In genomic region chr6:51361611-51362180, GRCm38 (mm10) we compare ENCODE assay signal across 12 mouse cellular contexts.
DNase-seq lines count a peak whose midpoint lies in the region; ATAC-seq and TF ChIP-seq lines count a peak whose summit lies in the region.
"Had no signal": no experiment of that assay in that cellular context is flagged by ENCODE, and none has a peak within 500 bp of the region (broad histone marks: within the 10 kb centered on the region; RNA-seq: fewer than 3 reads in every experiment).

No protein-coding gene starts in this region.

- H3K4me1 ChIP-seq in hindbrain, embryonic 12.5 days: peaks cover 10% of the 10 kb centered on the region
- H3K4me1 ChIP-seq in hindbrain, embryonic 14.5 days (replicated peaks; ENCODE audit: control insufficient read depth, insufficient read depth, low read length): peaks cover 5% of the 10 kb centered on the region
- H3K4me1 ChIP-seq in hindbrain, postnatal 0 days (ENCODE audit: insufficient read depth, low read length): peaks cover 3% of the 10 kb centered on the region; the same call in 1 of the 2 replicates

- H3K27me3 ChIP-seq in hindbrain, embryonic 12.5 days: no peaks in the 10 kb centered on the region
- no peaks in the 10 kb centered on the region for H3K27me3 ChIP-seq in hindbrain, embryonic 14.5 days (ENCODE audit: control insufficient read depth, insufficient read depth, low read length)
- H3K27me3 ChIP-seq in hindbrain, postnatal 0 days (ENCODE audit: insufficient read depth, low read length): no peaks in the 10 kb centered on the region
- H3K27me3 ChIP-seq: heart, embryonic 12.5 days had no signal

- ATAC-seq in hindbrain, embryonic 12.5 days (ENCODE audit: low FRiP score): no peak
- ATAC-seq in hindbrain, embryonic 14.5 days (ENCODE audit: low FRiP score): no peak
- peak; percentile 33; the same call in 1 of the 2 replicates for ATAC-seq in common myeloid progenitor, adult 5-6 weeks (replicated peaks; ENCODE audit: low read depth, poor library complexity, severe bottlenecking)
- ATAC-seq in hindbrain, postnatal 0 days: no peak

- no peaks in the 10 kb centered on the region for H3K9me3 ChIP-seq in hindbrain, embryonic 12.5 days (replicated peaks)
- H3K9me3 ChIP-seq in hindbrain, embryonic 14.5 days (ENCODE audit: control insufficient read depth, low read length): no peaks in the 10 kb centered on the region
- H3K9me3 ChIP-seq in hindbrain, postnatal 0 days (ENCODE audit: low read length): no peaks in the 10 kb centered on the region
- H3K9me3 ChIP-seq: heart, embryonic 12.5 days; midbrain, embryonic 12.5 days had no signal

- H3K9ac ChIP-seq in hindbrain, embryonic 12.5 days: no peak overlapping the region
- no peak overlapping the region for H3K9ac ChIP-seq in hindbrain, embryonic 14.5 days
- no peak overlapping the region for H3K9ac ChIP-seq in hindbrain, postnatal 0 days (replicated peaks; ENCODE audit: low read length)
- H3K9ac ChIP-seq: heart, embryonic 12.5 days; midbrain, embryonic 12.5 days had no signal

- H3K4me3 ChIP-seq in hindbrain, embryonic 12.5 days: no peak overlapping the region
- no peak overlapping the region for H3K4me3 ChIP-seq in hindbrain, embryonic 14.5 days (replicated peaks; ENCODE audit: low read length)
- H3K4me3 ChIP-seq in hindbrain, postnatal 0 days (ENCODE audit: low read length): no peak overlapping the region
- H3K4me3 ChIP-seq: heart, embryonic 12.5 days; midbrain, embryonic 12.5 days; myocyte had no signal

- TF ChIP-seq CTCF in hindbrain, postnatal 0 days (IDR thresholded peaks at IDR 0.05; ENCODE audit: low read depth): no peak

- no peak overlapping the region for H3K4me2 ChIP-seq in hindbrain, embryonic 12.5 days (replicated peaks)
- H3K4me2 ChIP-seq in hindbrain, embryonic 14.5 days (replicated peaks): no peak overlapping the region
- no peak overlapping the region for H3K4me2 ChIP-seq in hindbrain, postnatal 0 days (ENCODE audit: low read depth, low read length)
- H3K4me2 ChIP-seq: midbrain, embryonic 12.5 days had no signal

- H3K27ac ChIP-seq in hindbrain, embryonic 12.5 days: 0 out of 2 replicates have a peak overlapping the region, but pooled peaks have one; percentile 46
- H3K27ac ChIP-seq in hindbrain, embryonic 14.5 days: no peak overlapping the region; the same call in 1 of the 2 replicates
- H3K27ac ChIP-seq in hindbrain, postnatal 0 days: peak overlapping the region; percentile 36; the same call in 1 of the 2 replicates
- H3K27ac ChIP-seq: layer of hippocampus, adult 2 months; midbrain, embryonic 12.5 days had no signal

- no peaks in the 10 kb centered on the region for H3K36me3 ChIP-seq in hindbrain, embryonic 12.5 days
- H3K36me3 ChIP-seq in hindbrain, embryonic 14.5 days (replicated peaks; ENCODE audit: control insufficient read depth, insufficient read depth): no peaks in the 10 kb centered on the region
- H3K36me3 ChIP-seq in hindbrain, postnatal 0 days (ENCODE audit: insufficient read depth, low read length): no peaks in the 10 kb centered on the region
- H3K36me3 ChIP-seq: heart, embryonic 12.5 days; midbrain, embryonic 12.5 days had no signal

- no peak for DNase-seq in hindbrain, embryonic 14.5 days (ENCODE audit: low spot score)
- peak; percentile 51 for DNase-seq in Muller cell, postnatal 12 days (ENCODE audit: inconsistent ontology term)
- no peak for DNase-seq in hindbrain, postnatal 0 days (ENCODE audit: low spot score)
- DNase-seq in right cerebral cortex, postnatal 36 days (ENCODE audit: low spot score in 2 of 2): no peak
- DNase-seq in ovary, postnatal 36 days (ENCODE audit: low spot score): no peak
- DNase-seq in right cerebral cortex, adult 18-20 months: no peak

- WGBS in hindbrain, embryonic 12.5 days: 67% methylated on average over 12 of the region's 12 CpGs
- 58% methylated on average over 12 of the region's 12 CpGs for WGBS in hindbrain, embryonic 14.5 days
- 48% methylated on average over 12 of the region's 12 CpGs for WGBS in hindbrain, postnatal 0 days
